Mouse (Mus musculus) megakaryocyte progenitor cell, adult 5-6 weeks (primary cell): ENCODE results near the gene Rap1gds1. TPM values are rescaled to one million over a fixed set of nuclear protein-coding genes. Genes with fewer than 3 reads are reported as not detected.

ENCODE experiments used
- ATAC-seq: replicated peaks from 2 replicates; pipeline ENCODE4 v1.8.0; 2016; ENCODE audit warnings: mild to moderate bottlenecking, moderate TSS enrichment, inconsistent platforms; ENCODE audit not compliant: poor library complexity
- total RNA-seq, 2 experiments: library from RNA; stranded (forward) in 1 of 2; stranded (reverse) in 1 of 2; fragments of 157-497, 149-512 nt in 1 of 2; fragments of 200-1000 nt in 1 of 2; gene quantifications; 2 replicates each; pipeline versions ENCODE4 v1.2.3 to v1.2.4; 2015 to 2017

Rap1gds1 gene
- total RNA-seq, 2 experiments from 2014 or later: 19.2 to 57.5 TPM

- ATAC-seq: no peak
Measured at GRCm38 (mm10) chr3:138955220-138955619, 119.8 kb downstream of the Rap1gds1 start.

- ATAC-seq: no peak
Measured at GRCm38 (mm10) chr3:138949081-138949480, 125.9 kb downstream of the Rap1gds1 start.

DNA sequence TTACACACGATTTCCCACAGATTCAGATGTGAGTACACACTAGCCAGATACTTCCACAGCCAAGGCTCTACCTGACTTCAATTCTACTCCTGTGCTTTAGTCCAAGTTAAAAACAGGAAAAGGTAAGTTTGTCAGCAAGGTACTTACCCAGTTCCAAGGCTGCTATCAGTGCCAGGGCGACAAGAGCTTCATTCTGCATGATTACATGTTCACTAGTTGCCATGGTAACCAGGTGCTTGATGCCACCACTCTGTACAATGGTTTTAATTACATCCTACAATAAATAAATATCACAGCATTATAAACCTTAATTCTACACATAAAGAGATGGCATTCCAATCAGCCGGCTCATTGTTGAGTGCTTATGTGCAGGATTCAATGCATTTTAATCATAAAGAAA, 129.5 kb downstream of the Rap1gds1 start:
- no peak for ATAC-seq

GRCm38 (mm10) chr3:138941604-138942003, 133.4 kb downstream of the Rap1gds1 start:
- ATAC-seq: no peak

- no peak for ATAC-seq
Measured at GRCm38 (mm10) chr3:138937241-138937640, 137.8 kb downstream of the Rap1gds1 start.

- ATAC-seq: no peak
Measured at GRCm38 (mm10) chr3:138936780-138937179, 138.2 kb downstream of the Rap1gds1 start.

GRCm38 (mm10) chr3:138927437-138927836, 147.6 kb downstream of the Rap1gds1 start:
- ATAC-seq: no peak

DNA sequence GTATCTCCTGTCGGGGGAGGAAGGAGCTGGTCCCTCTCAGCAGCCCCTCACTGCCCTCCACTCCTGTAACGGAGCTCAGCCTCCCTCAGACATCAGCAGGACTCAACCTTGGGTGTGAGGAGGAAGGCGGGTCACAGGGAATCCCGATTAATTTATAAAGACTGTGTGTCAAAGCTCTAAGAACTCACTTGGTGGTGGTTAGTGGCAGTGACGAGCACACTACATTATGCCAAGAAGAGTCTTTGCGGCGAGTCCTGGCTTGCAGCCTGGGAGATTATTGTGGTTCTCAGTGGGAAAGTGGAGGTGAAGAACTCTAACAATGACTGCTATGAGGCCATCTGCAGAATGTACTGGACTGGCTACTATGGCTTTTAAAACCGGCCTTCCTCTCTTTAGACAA, 148.8 kb downstream of the Rap1gds1 start:
- ATAC-seq: no peak

DNA sequence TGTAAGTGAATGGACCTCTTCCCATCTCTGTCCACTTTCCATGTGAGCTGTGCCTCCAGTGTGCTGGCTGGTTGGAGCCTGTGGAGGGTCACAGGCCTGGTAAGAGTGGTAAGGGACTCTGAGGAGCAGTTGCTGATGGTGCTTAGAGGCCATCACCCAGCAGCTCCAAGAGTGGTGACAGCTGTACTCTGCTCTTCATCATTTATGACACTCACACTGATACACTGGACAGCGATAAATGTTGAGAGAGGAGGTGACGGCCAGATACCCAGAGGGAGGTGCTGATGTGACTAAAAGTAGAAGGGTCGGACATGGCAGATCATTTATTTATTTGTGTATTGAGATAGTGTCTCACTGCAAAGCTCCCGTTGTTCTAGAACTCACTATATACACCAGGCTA, 156.8 kb downstream of the Rap1gds1 start:
- no peak for ATAC-seq

DNA sequence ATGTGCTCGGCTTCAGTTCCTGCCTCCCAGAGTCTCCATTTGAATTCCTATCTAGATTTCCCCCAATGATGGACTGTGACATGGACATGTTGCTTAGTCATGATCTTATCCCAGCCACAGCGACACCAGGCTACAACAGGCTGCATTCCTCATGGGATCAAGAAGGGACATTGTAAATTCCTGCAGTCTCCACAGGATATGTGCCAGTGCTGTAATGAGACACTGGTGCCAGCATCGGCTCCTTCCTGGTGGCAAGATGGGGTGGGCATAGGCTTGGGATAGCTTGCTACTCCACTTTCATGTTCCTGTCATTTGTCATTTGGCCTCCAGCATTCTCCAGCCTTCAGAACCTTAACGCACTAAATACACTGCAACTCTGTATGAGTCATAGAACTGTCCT, 158.0 kb downstream of the Rap1gds1 start:
- ATAC-seq: no peak

DNA sequence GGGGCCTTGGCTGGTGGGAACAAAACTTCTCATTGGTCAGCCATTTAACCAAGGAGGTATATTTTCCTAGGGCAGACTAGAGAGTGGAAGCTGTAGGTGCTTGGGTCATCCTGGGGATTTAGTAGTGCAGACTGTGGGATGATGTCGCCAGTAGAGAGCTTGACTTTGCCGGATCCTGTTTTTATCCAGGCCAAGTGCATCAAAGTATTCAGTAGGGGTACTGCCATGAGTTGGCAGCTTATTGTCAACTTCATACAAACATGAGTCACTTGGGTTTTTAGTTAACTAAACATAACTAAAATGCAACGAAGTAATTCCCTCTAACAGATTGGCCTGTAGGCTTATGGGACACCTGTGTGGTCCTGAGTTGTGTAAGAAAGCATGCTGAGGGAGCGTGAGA, 158.4 kb downstream of the Rap1gds1 start:
- no peak for ATAC-seq

DNA sequence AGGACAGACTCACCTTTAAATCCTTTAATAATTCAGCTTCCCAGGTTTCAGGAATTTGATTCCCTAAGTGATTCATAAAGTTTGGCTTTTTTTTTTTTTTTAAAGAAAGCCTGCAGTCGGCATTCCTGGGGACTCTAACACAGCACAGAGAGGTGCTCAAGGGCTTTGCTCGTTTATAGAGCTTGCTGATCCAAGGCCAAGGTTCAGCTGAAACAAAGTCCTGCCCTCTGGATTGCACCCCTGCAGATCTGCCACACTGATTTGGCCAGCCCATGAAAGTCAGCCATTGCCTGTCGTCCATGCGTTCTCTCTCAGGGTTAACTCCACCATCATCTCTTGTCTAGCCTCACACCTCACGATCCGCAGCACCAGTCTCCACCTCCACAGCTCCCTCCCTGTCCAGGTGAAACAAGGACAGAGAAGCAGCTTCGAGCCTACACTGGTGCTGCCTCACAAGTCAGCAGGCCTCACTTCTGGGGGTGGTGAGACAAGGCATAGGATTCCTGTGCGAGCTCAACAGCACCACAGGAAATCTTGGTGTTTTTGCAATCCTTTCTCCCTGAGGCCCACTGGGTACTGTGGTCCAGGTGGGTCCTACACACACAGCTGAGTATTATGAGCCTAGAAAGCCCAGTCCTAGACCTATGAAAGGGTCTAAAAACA, 160.2 kb downstream of the Rap1gds1 start:
- no peak for ATAC-seq

- ATAC-seq: no peak
Measured at GRCm38 (mm10) chr3:138912504-138912903, 162.5 kb downstream of the Rap1gds1 start.

DNA sequence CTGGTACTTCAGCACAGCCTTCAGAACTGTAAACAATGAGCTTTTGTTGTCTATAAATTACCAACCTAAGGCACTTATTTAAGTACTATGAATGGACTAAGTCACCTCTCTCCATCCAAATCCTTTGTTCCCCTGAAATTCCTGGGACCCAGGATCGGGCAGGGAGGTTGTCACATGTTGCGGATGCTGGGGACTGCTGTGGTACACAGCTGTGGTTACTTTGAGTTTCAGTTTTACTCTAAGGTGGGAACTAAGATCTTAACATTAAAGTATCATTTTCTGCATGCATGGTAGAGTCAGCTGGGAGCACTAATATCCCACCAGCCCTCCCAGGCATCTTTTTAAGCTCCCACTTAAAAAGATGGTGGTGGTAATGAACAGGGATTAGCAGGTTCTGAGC, 165.7 kb downstream of the Rap1gds1 start:
- ATAC-seq: no peak

GRCm38 (mm10) chr3:138906112-138906880, 168.7 kb downstream of the Rap1gds1 start:
- ATAC-seq: peak; percentile 91

DNA sequence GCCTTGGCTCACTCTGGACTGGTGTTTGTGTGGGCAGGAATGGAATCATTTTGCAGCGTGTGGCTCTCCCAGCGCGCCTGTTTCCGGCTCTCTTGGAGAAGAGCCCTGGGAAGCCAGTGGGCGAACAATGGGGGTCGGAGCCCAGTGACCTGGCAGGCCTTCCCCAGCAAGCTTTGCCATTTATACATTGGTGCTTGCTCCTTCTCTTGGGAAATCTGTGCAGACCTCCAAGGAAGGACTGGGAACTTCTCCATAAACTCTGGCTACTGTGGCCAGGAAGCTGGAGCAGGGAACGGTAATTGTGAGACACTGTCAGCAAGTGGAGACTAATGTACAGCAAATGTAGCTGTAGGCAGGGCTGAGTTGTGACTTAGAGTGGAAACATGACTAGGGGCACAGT, 169.3 kb downstream of the Rap1gds1 start:
- ATAC-seq: no peak

- no peak for ATAC-seq
Measured at GRCm38 (mm10) chr3:138900571-138901141, 174.3 kb downstream of the Rap1gds1 start.

DNA sequence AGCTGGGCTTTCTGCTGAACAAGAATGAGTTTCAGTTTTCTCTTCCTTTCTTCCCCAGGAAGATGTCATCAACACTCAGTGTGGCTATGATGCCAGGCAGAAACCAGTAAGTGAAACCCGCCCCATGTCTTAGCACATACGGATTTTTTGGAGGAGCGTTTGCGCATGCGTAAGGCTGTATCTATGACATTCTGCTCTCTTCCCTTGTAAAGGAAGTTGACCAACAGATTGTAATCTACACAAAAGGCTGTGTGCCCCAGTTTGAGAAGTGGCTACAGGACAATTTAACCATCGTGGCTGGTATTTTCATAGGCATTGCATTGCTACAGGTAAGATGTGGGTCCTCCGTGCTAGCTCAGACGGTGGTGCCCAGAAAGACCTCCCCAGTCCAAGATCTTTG, 176.9 kb downstream of the Rap1gds1 start:
- ATAC-seq: no peak

GRCm38 (mm10) chr3:138897500-138897899, 177.5 kb downstream of the Rap1gds1 start:
- no peak for ATAC-seq

DNA sequence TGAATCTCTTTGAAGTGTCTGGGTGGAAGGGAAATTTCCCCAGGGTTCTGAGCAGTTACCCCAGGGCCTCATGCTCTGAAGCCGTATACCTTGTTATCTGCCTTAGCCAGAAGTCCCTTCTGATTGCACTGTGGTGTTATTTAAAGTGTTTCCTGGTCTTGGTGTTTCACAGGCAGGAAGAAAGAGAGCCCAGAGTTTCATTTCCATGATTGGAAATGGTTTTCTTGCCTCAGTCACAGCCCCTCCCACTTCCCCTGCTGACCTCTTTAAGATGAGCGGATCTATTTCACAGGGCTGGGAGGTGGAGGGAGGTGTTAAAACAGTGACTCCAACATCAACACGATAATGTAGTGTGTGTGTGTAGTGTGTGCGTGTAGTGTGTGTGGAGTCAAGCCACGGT, 181.5 kb downstream of the Rap1gds1 start:
- ATAC-seq: peak; percentile 62

- ATAC-seq: no peak
Measured at GRCm38 (mm10) chr3:138889769-138890295, 185.2 kb downstream of the Rap1gds1 start.

DNA sequence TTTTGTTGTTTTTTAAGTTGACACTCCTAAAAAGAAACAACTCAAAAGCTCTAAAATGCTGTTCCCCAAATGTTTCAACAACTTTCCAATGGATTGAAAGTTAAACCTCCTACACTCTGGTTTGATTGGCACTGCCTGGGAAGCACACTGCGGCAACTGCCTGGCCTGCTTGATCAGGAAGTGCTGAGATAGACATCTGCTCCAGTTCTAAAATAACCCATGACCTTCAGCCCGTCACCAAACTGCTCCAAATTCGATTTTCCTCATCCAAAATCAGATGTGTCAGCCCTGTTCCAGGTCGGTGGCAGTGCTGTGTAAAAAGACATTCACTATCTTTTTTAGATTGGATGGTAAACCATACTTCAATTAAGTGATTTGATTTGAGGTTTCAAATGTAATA, 185.8 kb downstream of the Rap1gds1 start:
- ATAC-seq: no peak; the same call in 1 of the 2 replicates
